Mouse (Mus musculus) forebrain, postnatal 0 days (tissue): ENCODE results near the gene Acoxl. TPM values are rescaled to one million over a fixed set of nuclear protein-coding genes. Genes with fewer than 3 reads are reported as not detected.

Experiments used
- ATAC-seq: fragments of 200-750 bp; cut with Nextera tagmentation; 2 replicates; pipeline ENCODE4 v1.8.0; 2017; ENCODE audit warnings: mild to moderate bottlenecking, moderate library complexity
- DNase-seq: peaks from one replicate; pipeline ENCODE4 v3.0.0-alpha.2; 2015
- H3K27ac ChIP-seq: fragments of 300-500 bp; sonication (generic); 2 replicates; pipeline ENCODE4 v1.5.1; 2014; ENCODE audit warnings: low read depth, mild to moderate bottlenecking, antibody characterized with exemption, low read length, moderate library complexity, mixed read lengths
- H3K27me3 ChIP-seq: fragments of 300-500 bp; sonication (generic); 2 replicates; pipeline ENCODE4 v1.6.1; 2014; ENCODE audit warnings: mild to moderate bottlenecking, low read length, mixed read lengths; ENCODE audit not compliant: insufficient read depth
- H3K36me3 ChIP-seq: fragments of 300-500 bp; sonication (generic); 2 replicates; pipeline ENCODE4 v1.6.1; 2014; ENCODE audit warnings: mild to moderate bottlenecking, moderate library complexity; ENCODE audit not compliant: insufficient read depth
- H3K4me1 ChIP-seq: fragments of 300-500 bp; sonication (generic); 2 replicates; pipeline ENCODE4 v1.6.1; 2014; ENCODE audit warnings: antibody characterized with exemption; ENCODE audit not compliant: insufficient read depth
- H3K4me2 ChIP-seq: fragments of 300-500 bp; sonication (generic); 2 replicates; pipeline ENCODE4 v1.6.1; 2014; ENCODE audit warnings: low read depth, mild to moderate bottlenecking, moderate library complexity
- H3K4me3 ChIP-seq: fragments of 300-500 bp; sonication (generic); 2 replicates; pipeline ENCODE4 v1.5.1; 2014; ENCODE audit warnings: low read depth, low read length, mixed read lengths
- H3K9ac ChIP-seq: fragments of 300-500 bp; sonication (generic); 2 replicates; pipeline ENCODE4 v1.6.1; 2014; ENCODE audit warnings: mild to moderate bottlenecking
- H3K9me3 ChIP-seq: fragments of 300-500 bp; sonication (generic); 2 replicates; pipeline ENCODE4 v1.6.1; 2016; ENCODE audit warnings: low read length
- CTCF ChIP-seq: sonication (generic); IDR thresholded peaks from 2 replicates; pipeline ENCODE4 v1.5.1; 2016; ENCODE audit warnings: antibody characterized with exemption, control low read depth, low read depth
- WGBS: fragments of 180-500 bp; shearing (Covaris S2); extraction: QIAGEN DNeasy Blood & Tissue Kit; methylation state at CpG from one replicate; pipeline ENCODE4 v1.1.7; 2014; 5-methylcytosine and 5-hydroxymethylcytosine counted together
- polyA plus RNA-seq: library from polyadenylated mRNA; unstranded; fragments of >200 nt; fragmentation: Nextera tagmentation; extraction: Ambion mirVana; gene quantifications from 2 replicates; pipeline ENCODE4 v1.2.1, GENCODE M21; 2015
- total RNA-seq: library from RNA; depleted of rRNA; stranded (reverse); fragments of >200 nt; gene quantifications from 2 replicates; pipeline ENCODE4 v1.2.3, GENCODE M21; 2014

Gene Acoxl
- total and polyA plus RNA-seq, 2 experiments from 2014 or later, result 0.10 TPM; not detected in 1

DNA sequence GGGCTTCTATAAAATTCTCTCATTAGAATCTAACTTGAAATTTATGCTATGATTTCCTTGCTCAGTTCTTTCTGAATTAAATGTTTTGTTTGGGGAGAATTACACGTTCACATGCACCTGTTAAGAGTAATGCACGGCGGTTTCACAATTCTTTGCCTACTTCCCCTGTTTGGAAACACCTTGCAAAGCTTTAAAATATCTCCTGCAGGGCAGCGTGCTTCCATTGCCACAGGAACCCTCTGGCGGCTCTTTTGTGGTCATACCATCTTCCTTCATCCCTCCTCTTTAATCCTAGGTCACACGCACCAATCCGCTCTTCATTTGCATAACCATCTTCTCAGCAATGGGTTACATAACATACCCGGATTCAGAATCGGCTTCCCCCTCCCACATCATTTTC is 272.9 kb downstream of the Acoxl start:
- Histone ChIP-seq H3K36me3 (no peaks in the 10 kb centered on the region), H3K27me3 (no peaks in the 10 kb centered on the region), H3K4me1 (no peaks in the 10 kb centered on the region), H3K9me3 (no peaks in the 10 kb centered on the region), H3K9ac (no peak overlapping the region), H3K4me3 (no peak overlapping the region), H3K4me2 (no peak overlapping the region), H3K27ac (no peak overlapping the region)
- WGBS, result 65% methylated on average over 9 of the region's 9 CpGs
- ATAC-seq, result no peak
- no peak for DNase-seq
- TF ChIP-seq CTCF, result no peak

DNA sequence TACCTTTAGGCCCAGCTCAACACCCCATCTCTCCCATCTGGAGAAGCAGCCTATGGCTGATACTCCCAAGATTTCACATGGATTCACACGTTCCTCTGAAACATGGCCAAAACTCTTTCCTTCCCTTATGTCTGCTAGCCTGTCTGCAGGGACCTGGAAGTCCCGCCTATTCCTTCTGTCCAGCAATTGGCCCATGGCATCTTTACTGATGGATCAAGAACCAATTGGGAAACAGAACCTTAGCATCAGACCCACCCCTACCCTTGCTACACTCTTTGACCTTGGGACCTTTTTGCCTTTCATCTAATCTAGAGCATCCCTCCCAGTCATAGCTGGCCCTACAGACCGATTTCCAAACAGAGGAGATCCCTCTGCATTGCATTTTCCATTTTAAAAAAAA is 275.9 kb downstream of the Acoxl start:
- 76% methylated on average over 3 of the region's 3 CpGs for WGBS
- no peak overlapping the region for H3K9ac ChIP-seq

DNA sequence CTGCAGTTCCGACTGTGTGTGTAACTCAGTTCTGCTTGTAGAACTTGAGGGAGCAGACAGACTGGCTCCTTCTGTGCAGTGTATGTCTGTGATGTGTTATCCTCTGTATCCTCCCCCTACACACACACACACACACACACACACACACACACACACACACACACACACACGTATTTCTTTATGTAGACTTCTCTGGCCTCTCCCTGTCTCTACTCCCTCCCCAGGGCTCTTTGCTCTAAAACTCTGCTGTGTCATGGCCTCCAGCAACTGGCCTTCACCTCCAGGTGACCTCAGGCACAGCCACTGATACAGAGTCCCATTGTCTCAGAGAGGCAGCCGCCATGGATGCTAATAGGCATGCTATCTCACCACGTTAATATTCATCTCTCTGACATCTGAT is 276.9 kb downstream of the Acoxl start:
- H3K9me3 ChIP-seq, result no peaks in the 10 kb centered on the region
- no peaks in the 10 kb centered on the region for H3K36me3 ChIP-seq
- H3K4me1 ChIP-seq, result no peaks in the 10 kb centered on the region
- no peaks in the 10 kb centered on the region for H3K27me3 ChIP-seq
- 58% methylated on average over 4 of the region's 4 CpGs for WGBS
- H3K4me3 ChIP-seq, result no peak overlapping the region
- H3K27ac ChIP-seq, result no peak overlapping the region
- no peak overlapping the region for H3K4me2 ChIP-seq
- no peak for DNase-seq
- H3K9ac ChIP-seq, result no peak overlapping the region
- TF ChIP-seq CTCF, result no peak
- no peak for ATAC-seq

More for the DNA sequence above, 275.9 kb downstream of the Acoxl start:
- Histone ChIP-seq H3K4me3 (no peak overlapping the region), H3K27ac (no peak overlapping the region), H3K27me3 (no peaks in the 10 kb centered on the region), H3K4me2 (no peak overlapping the region), H3K4me1 (no peaks in the 10 kb centered on the region), H3K9me3 (no peaks in the 10 kb centered on the region), H3K36me3 (no peaks in the 10 kb centered on the region)
- DNase-seq, result no peak
- no peak for ATAC-seq
- TF ChIP-seq CTCF, result no peak

DNA sequence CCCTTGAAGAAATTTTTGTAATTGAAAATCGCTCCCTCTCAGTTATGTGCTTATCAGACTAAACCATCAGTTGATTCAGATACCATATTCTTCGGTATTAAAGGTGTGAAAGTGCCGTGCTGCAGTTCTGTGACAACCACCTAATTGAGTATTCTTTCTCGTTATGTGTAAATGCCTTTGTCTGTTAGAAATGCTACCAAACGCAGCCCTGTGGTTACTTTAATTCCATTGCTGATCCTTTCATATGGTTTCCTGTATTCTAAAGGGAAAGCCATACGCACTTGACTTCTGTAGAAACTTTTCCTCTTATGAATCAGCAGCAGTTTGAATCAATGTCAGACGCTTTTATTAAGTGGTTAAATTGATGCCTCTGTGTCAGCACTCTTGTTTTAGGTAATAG is 278.9 kb downstream of the Acoxl start:
- H3K27ac ChIP-seq, result no peak overlapping the region
- no peak overlapping the region for H3K4me2 ChIP-seq
- H3K9me3 ChIP-seq, result no peaks in the 10 kb centered on the region
- H3K4me1 ChIP-seq, result no peaks in the 10 kb centered on the region
- no peak for ATAC-seq
- TF ChIP-seq CTCF, result no peak
- 60% methylated on average over 7 of the region's 7 CpGs for WGBS
- no peak overlapping the region for H3K4me3 ChIP-seq
- DNase-seq, result no peak
- no peaks in the 10 kb centered on the region for H3K36me3 ChIP-seq
- no peak overlapping the region for H3K9ac ChIP-seq
- 0 out of 2 replicates have a peak, but pooled peaks cover 3% of the 10 kb centered on the region for H3K27me3 ChIP-seq

DNA sequence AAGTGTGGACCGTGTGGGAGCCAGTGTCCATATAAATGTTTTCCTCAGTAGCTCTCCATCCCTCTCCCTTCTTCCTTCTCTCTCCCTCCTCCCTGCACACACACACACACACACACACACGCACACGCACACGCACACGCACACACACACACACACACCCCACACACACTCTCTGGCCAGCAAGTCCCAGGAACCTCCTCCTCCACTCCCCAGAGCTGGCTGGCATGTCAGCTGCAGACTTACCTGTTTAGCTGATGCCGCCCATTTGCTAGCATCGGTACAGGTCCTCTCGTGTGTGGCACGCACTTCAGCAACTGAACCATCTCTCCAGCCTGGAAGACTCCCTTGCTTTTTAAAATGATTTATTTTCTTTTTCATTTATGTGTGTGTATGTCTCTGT is 280.3 kb downstream of the Acoxl start:
- H3K4me2 ChIP-seq, result no peak overlapping the region
- DNase-seq, result no peak
- no peaks in the 10 kb centered on the region for H3K9me3 ChIP-seq
- H3K4me1 ChIP-seq, result peaks cover 2% of the 10 kb centered on the region; the same call in 1 of the 2 replicates
- H3K27me3 ChIP-seq, result peaks cover 16% of the 10 kb centered on the region; the same call in 1 of the 2 replicates
- H3K9ac ChIP-seq, result no peak overlapping the region
- no peak overlapping the region for H3K4me3 ChIP-seq
- no peaks in the 10 kb centered on the region for H3K36me3 ChIP-seq
- TF ChIP-seq CTCF, result no peak
- 93% methylated on average over 9 of the region's 9 CpGs for WGBS
- H3K27ac ChIP-seq, result no peak overlapping the region
- no peak for ATAC-seq

DNA sequence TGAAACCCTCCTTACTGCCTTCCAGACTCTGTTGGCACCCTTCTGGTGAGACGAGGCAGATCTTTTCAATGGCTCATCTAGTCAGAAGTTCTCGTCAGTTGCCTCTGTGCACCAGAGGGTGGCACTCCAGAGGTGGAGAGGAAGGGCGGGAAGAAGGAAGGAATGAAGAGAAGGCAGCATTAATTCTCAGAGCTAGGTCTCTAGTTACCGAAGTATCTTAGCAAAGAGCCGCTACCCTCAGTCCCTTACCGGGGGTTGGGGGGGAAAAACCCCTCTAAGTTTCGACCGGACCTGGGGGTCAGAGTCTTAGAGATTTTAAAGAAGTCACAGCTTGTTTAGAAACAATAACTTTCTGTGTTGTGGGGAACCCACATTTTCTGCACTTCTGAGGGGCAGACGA is 283.8 kb downstream of the Acoxl start:
- peak; percentile 93 for TF ChIP-seq CTCF
- peak; percentile 80 for DNase-seq
- Histone ChIP-seq H3K36me3 (no peaks in the 10 kb centered on the region), H3K27me3 (peaks cover 32% of the 10 kb centered on the region), H3K4me3 (0 out of 2 replicates have a peak overlapping the region, but pooled peaks have one; percentile 21), H3K9ac (no peak overlapping the region), H3K9me3 (no peaks in the 10 kb centered on the region), H3K27ac (no peak overlapping the region), H3K4me1 (peaks cover 9% of the 10 kb centered on the region), H3K4me2 (peak overlapping the region; percentile 35)
- ATAC-seq, result no peak
- 4% methylated on average over 9 of the region's 9 CpGs for WGBS

DNA sequence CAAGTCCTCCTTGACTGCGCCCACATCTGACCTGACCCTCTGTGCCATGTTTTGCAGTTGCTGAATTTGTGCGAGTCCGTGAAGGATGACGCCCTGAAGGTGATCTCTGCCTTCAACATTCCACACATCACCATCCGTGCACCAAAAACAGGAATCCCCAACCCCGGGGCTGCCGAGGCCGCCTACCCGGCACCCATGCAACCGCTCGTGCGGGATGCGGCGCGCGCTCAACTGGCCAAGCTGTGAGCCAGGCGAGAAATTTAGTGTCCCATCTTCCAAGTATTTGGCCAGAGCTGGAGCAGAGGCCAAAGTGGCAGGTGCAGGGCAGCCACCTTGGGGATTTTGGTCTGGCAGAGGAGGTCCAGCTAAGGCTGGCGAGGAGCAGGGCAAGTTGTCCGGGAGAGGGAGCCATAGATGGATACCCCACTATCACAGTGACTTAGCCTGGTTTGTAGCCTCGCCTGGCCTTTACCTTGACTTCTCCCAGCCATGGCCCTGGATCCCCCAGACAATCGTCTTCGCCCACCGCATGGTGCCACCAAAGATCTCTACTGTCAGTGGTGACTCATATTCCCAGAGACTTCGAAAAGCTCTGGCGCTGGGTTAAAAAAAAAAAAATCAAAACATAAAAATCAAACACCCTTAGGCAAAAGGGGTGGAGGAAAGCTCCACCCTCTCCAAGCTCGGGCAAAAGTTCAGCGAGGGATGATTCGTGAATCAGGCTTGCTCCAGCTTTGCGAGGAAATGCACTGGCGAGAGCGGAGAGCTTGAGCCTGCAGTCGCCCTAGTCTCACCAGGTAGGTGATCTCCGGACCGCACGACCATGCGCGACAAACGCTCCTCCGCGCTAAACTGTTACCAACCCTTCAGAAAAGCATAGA is 284.5 kb downstream of the Acoxl start:
- Histone ChIP-seq H3K27me3 (peaks cover 32% of the 10 kb centered on the region), H3K4me3 (peak overlapping the region; percentile 21; the same call in 1 of the 2 replicates), H3K9me3 (no peaks in the 10 kb centered on the region), H3K4me1 (peaks cover 9% of the 10 kb centered on the region), H3K36me3 (no peaks in the 10 kb centered on the region), H3K9ac (no peak overlapping the region), H3K4me2 (peak overlapping the region; percentile 100), H3K27ac (no peak overlapping the region)
- WGBS, result 2% methylated on average over 40 of the region's 40 CpGs
- no peak for ATAC-seq
- DNase-seq, result peak; percentile 15
- peak; percentile 34; the same call in 1 of the 2 replicates for TF ChIP-seq CTCF
